Mouse (Mus musculus) kidney, postnatal 14 days (tissue): Measurements from ENCODE around the gene Tspear.
"Not testable (repeated sequence)": the region's sequence is repeated elsewhere in the genome, so short reads cannot be mapped to it uniquely, and the experiment has no call there.

Source experiments
- DNase-seq: peaks from one replicate; pipeline ENCODE4 v3.0.0; 2022; ENCODE audit warnings: mixed read lengths

Gene Tspear

DNA sequence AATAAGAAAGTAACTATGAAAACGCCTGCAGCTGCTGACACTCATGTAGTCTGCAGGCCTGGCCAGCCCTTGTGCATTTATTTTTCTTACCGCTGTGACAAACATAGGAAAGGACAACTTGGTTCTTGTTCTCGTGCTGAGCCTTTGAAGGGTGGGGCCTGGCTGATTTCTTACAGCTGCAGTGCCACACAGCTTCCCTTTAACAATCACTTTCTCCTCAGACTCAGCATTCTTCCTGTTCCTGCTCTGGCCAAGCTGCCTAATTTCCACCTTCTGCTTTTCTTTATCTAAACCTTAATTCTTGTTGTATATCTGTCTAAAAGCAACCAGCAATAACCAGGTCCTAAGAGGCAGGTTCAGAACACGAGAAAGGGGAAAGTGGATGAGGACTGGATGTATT, 27.4 kb downstream of the Tspear start:
- DNase-seq, result no peak

DNA sequence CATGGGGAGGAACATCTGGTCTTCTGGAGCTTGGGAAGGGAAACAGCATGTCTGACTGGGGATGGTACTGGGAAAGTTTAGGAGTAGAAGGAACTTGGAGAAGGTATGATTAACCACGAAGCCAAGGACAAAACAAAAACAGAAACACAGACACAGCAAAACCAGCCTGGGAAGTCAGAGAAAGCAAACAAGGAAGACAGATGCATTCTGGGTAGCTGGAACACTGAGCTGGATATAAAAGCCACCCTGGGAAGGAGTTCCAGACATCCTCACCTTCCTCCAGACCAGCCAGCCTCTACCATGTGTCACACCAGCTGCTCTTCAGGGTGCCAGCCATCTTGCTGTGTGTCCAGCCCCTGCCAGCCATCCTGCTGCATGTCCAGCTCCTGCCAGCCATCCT, 29.1 kb downstream of the Tspear start, which contains the start of gene Gm10142:
Gm10142 (plus strand) TSS at position 301 of the 400 bp plus-strand sequence.
- DNase-seq, result no peak

DNA sequence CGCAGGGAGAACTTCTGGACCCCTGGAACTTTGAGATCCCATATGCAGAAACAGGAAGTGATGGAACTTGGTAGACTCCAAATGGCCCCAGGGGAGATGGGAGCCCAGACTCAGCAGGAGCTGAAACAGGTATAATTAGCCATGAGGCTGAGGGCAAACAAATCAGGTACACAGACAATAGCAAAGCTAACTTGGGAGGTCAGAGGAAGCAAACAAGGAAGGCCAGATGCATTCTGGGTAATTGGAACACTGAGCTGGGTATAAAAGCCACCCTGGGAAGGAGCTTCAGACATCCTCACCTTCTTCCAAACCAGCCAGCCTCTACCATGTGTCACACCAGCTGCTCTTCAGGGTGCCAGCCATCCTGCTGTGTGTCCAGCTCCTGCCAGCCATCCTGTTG, 33.9 kb downstream of the Tspear start, which contains the start of gene Krtap12-1:
Krtap12-1 (plus strand) TSS at position 301 of the 400 bp plus-strand sequence.
- DNase-seq, result not testable (repeated sequence)

DNA sequence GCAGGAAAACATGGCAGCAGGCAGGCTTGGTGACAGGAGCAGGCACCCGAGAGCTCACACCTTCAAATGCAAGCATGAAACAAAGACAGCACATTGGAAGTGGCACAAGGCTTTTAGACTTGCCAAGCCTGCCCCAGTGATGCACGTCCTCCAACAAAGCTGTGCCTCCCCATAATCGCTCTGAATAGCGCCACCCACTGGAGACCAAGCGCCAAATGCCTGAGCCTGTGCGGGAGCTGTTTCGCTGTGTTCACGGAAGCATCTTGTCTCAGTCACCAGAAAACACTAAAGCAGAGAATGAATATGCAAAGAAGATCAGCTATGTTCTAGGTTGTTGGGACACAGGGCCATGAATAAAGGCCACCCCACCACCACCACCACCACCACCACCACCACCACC, 38.5 kb downstream of the Tspear start:
- no peak for DNase-seq

DNA sequence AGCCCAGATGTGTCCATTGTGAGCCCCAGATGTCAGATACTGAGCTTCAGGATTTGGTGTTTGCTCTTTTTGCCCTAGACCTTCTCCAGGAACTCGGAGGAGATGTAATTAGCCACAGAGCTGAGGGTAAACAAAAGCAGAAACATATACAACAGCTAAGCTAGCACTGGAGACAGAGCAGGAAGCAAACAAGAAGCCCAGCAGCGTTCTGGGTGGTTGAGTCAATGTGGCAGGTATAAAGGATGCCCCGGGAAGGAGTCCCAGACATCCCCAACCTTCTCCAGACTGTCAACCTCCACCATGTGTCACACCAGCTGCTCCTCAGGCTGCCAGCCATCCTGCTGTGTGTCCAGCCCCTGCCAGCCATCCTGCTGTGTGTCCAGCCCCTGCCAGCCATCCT, 39.8 kb downstream of the Tspear start, which contains the start of gene Gm10100:
Gm10100 (plus strand) TSS at position 301 of the 400 bp plus-strand sequence.
- DNase-seq, result no peak

DNA sequence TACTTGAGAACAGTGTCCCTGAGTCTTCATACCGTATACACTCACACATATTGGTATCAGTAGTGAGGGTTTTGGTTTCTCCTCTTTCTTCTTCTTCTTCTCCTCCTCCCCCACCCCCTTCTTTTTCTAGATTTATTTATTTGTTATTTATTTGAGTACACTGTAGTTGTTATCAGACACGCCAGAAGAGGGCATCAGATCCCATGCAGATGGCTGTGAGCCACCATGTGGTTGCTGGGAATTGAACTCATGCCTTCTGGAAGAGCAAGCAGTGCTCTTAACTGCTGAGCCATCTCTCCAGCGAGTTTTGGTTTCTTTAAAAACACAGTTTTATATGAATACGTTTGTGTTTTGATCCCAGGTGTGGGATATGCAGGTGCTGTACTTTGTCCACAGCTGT, 41.9 kb downstream of the Tspear start:
- no peak for DNase-seq

DNA sequence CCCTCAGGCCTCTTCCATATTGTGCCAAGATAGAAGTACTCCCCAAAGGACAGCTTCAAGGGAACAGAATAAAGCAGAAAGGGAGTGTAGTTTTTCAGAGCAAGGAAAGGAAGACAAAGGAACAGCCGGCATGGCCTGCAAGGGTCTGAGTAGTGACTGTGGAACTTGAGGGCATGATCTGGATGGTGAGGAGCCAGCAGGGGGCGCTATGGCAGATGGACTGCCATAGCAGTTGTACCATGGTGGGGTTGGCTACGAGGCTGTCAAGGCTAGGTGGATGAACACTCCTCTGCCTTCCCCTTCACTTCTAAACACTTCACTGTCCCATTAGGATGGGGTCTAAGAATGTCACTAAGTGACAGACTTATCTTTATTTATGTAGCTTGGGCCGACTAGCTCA, 42.9 kb downstream of the Tspear start:
- no peak for DNase-seq

DNA sequence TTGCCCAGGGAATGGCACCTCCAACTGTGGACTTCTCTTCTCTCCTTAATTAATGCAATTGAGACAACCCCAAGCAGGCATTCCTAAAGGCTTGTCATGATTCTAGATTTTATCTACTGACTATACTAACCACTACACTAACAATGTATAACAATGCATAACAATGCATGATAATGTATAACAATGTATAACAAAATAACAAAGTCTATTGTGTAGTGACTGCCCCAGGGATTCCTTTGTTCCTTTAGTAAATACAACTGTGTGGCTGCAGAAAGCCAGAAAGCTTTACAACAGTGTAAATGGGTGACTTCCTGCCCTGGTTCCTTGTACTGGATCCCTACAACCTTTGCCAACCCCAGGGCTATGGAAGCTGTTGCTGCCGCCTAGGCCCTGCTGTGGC, 49.6 kb downstream of the Tspear start:
- no peak for DNase-seq

DNA sequence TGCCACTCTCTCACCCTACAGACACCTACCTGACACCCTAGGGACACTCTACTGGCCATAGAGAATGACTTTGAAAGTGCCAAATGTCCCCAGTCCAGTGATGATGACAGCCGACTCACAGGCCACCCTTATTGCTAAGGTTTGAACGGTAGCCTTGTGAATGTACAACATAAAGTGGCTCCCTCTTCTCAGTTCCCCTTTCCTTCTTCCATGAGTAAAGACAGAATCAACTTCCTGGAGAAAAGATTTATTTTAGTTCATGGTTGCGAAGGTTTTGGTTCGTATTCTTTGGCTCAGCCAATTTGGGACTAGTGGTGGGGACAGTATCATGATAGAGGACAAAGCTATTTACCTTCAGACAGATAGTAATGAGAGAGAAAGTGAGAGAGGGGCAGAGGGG, 52.6 kb downstream of the Tspear start:
- DNase-seq, result no peak

DNA sequence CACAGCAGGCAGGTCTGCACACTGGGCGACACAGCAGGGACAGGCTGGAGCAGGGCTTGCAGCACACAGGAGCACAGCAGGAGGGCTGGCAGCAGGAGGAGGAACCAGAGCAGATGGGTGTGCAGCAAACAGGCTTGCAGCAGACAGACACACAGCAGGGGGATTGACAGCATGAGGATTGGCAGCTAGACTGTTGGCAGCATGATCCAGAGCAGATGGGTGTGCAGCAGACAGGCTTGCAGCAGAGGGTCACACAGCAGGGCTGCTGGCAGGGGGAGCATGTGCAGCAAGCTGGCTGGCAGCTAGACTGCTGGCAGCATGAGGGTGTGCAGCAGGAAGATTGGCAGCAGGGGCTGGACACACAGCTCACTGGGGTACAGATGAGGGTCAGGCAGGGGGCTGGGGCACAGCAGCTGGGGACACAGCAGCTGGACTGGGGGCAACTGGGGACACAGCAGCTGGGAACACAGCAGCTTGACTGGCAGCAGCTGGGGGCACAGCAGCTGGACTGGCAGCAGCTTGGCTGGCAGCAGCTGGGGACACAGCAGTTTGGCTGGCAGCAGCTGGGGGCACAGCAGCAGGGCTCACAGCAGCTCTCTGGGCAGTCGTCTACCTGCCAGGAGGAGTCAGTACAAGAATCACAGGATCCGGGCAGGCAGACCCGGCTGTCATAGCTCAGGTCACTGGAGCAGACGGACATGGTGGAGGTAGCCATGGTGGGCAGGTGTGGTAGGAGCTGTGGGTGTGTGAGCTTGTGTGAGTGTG, 55.7 kb downstream of the Tspear start, which contains the start of gene Gm18596:
Gm18596 (minus strand) TSS at position 715 of the 765 bp plus-strand sequence.
- DNase-seq, result not testable (repeated sequence)

DNA sequence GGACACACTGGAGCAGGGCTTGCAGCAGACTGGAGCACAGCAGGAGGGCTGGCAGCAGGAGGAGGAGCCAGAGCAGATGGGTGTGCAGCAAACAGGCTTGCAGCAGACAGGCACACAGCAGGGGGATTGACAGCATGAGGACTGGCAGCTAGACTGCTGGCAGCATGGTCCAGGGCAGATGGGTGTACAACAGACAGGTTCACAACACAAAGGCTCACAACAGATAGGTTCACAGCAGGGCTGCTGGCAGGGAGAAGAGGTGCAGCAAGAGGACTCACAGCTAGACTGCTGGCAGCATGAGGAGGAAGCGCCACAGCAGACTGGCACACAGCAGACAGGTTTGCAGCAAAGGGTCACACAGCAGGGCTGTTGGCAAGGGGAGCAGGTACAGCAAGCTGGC, 64.3 kb downstream of the Tspear start:
- not testable (repeated sequence) for DNase-seq

DNA sequence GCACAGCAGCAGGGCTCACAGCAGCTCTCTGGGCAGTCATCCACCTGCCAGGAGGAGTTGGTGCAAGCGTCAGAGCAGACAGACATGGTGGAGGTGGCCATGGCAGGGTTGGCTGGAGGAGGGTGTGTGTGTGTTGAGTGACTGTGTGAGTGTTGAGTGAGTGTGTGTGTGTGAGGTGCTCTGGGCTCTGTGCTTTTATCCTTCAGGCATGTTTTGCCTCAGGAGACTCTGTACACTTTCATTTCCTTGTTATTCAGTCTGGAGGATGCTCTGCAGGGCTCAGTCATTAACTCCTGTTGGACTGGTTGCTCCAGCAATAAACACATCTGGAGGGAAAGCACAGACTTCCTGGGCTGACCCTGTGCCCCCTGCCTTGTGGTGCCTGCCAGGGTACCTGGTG, 64.9 kb downstream of the Tspear start, which contains the start of gene Gm9736:
Gm9736 (minus strand) TSS at position 101 of the 400 bp plus-strand sequence.
- DNase-seq, result not testable (repeated sequence)

DNA sequence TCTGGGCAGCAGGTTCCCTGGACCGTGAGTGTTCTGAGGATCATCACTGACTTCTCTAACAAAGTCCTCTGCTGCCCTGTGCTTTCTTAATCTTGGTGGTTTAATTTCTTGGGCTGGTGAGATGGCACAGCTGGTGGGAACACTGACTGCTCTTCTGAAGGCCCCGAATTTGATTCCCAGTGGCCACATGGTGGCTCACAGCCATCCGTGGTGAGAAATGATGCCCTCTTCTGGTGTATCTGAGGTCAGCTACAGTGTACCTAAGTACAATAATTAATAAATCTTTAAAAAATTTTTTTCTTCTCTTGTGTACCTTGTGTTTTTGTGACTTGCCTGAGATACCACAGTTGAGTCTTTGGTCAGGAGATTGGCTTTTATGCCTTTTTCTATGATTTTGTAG, 65.9 kb downstream of the Tspear start:
- DNase-seq, result not testable (repeated sequence)

DNA sequence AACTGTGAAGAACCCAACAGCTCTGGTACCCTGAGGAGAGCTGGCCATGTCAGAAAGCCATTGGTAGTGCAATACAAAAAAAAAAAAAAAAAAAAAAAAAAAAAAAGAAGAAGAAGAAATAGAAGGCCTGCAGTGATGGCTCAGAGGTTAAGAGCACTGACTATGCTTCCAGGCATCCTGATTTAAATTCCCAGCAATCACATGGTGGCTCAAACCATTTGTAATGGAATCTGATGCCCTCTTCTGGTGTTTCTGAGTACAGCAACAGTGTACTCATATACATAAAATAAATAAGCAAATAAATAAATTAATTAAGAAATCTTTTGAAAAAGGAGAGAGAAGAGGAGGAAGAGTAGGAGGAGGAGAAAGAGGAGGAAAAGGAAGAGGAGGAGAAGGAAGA, 67.1 kb downstream of the Tspear start:
- DNase-seq, result no peak

DNA sequence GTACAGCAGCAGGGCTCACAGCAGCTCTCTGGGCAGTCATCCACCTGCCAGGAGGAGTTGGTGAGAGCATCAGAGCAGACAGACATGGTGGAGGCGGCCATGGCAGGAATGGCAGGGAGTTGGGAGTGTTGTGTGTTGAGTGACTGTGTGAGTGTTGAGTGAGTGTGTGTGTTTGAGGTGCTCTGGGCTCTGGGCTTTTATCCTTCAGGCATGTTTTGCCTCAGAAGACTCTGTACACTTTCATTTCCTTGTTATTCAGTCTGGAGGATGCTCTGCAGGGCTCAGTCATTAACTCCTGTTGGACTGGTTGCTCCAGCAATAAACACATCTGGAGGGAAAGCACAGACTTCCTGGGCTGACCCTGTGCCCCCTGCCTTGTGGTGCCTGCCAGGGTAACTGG, 73.2 kb downstream of the Tspear start, which contains the start of gene Gm3233:
Gm3233 (minus strand) TSS at position 101 of the 400 bp plus-strand sequence.
- not testable (repeated sequence) for DNase-seq

DNA sequence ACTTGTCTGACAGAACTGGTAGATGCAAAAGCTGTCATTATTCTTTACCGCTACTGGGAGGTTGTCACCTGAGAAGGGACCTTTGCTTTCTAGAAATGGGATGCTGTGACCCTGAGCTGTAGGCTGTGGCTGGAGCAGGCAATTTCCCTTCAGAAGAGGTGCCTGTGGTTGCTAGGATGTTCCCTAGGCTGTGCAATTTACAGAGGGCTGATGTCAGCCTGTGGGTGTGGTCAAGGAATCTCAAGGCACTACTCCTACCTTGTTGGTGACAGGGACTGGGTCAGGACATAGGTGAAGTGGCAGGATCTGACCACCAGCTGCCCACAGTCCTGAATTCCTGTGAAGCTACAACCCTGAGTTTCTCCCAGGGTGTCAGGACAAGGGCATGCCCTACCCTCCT, 83.4 kb downstream of the Tspear start:
- no peak for DNase-seq

DNA sequence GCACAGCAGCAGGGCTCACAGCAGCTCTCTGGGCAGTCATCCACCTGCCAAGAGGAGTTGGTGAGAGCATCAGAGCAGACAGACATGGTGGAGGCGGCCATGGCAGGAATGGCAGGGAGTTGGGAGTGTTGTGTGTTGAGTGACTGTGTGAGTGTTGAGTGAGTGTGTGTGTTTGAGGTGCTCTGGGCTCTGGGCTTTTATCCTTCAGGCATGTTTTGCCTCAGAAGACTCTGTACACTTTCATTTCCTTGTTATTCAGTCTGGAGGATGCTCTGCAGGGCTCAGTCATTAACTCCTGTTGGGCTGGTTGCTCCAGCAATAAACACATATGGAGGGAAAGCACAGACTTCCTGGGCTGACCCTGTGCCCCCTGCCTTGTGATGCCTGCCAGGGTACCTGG, 84.9 kb downstream of the Tspear start, which contains the start of gene Gm3238:
Gm3238 (minus strand) TSS at position 101 of the 400 bp plus-strand sequence.
- not testable (repeated sequence) for DNase-seq

DNA sequence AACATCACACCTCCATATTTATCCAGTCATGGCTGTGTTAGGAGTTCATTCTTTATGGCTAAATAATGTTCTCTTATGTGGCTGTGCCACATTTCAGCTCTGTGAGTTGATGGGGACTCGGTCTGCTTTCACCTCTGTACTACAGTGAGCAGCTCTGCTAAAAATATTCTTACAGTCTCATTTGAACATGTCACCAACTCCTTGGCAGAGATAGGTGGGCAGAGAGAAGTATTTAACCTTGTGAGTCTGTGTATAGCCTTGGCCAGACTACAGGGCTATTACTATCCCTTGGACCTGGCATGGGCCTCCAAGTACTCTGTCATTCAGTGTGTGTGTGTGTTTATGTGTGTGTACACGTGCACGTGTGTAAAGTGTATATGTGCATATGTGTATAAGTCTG, 85.8 kb downstream of the Tspear start:
- not testable (repeated sequence) for DNase-seq

DNA sequence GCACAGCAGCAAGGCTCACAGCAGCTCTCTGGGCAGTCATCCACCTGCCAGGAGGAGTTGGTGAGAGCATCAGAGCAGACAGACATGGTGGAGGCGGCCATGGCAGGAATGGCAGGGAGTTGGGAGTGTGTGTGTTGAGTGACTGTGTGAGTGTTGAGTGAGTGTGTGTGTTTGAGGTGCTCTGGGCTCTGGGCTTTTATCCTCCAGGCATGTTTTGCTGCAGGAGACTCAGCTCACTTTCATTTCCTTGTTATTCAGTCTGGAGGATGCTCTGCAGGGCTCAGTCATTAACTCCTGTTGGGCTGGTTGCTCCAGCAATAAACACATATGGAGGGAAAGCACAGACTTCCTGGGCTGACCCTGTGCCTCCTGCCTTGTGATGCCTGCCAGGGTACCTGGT, 90.5 kb downstream of the Tspear start, which contains the start of gene Gm7138:
Gm7138 (minus strand) TSS at position 101 of the 400 bp plus-strand sequence.
- DNase-seq, result not testable (repeated sequence)

DNA sequence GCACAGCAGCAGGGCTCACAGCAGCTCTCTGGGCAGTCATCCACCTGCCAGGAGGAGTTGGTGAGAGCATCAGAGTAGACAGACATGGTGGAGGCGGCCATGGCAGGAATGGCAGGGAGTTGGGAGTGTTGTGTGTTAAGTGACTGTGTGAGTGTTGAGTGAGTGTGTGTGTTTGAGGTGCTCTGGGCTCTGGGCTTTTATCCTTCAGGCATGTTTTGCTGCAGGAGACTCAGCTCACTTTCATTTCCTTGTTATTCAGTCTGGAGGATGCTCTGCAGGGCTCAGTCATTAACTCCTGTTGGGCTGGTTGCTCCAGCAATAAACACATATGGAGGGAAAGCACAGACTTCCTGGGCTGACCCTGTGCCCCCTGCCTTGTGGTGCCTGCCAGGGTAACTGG, 96.1 kb downstream of the Tspear start, which contains the start of gene Gm3250:
Gm3250 (minus strand) TSS at position 101 of the 400 bp plus-strand sequence.
- DNase-seq, result not testable (repeated sequence)

DNA sequence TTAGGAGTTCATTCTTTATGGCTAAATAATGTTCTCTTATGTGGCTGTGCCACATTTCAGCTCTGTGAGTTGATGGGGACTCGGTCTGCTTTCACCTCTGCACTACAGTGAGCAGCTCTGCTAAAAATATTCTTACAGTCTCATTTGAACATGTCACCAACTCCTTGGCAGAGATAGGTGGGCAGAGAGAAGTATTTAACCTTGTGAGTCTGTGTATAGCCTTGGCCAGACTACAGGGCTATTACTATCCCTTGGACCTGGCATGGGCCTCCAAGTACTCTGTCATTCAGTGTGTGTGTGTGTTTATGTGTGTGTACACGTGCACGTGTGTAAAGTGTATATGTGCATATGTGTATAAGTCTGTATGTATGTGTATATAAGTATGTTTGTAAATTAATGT, 97.0 kb downstream of the Tspear start:
- DNase-seq, result not testable (repeated sequence)

DNA sequence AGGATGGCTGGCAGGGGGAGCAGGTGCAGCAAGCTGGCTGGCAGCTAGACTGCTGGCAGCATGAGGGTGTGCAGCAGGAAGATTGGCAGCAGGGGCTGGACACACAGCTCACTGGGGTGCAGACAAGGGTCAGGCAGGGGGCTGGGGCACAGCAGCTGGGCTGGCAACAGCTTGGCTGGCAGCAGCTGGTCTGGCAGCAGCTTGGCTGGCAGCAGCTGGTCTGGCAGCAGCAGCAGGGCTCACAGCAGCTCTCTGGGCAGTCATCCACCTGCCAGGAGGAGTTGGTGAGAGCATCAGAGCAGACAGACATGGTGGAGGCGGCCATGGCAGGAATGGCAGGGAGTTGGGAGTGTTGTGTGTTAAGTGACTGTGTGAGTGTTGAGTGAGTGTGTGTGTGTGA, 101.5 kb downstream of the Tspear start, which contains the start of gene Gm7137:
Gm7137 (minus strand) TSS at position 325 of the 400 bp plus-strand sequence.
- not testable (repeated sequence) for DNase-seq

DNA sequence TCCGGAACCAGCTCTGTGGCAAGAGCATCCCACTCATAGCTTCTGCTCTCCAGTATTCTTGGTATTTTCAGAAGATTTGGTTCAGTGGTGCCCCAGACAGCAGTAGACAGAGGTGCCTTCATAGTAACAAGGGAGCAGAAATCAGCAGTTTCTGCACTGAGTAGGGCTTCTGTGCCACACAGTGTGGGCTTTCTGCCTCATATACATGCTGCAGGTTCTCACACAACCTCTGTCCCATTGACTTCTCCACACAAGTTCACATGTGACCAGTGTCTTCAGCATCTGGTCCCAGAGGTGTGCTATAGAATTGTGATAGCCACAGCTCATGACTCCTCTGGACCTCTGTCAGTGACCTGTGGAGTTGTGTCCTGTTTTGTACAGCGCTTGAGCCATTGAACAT, 102.3 kb downstream of the Tspear start:
- DNase-seq, result no peak

DNA sequence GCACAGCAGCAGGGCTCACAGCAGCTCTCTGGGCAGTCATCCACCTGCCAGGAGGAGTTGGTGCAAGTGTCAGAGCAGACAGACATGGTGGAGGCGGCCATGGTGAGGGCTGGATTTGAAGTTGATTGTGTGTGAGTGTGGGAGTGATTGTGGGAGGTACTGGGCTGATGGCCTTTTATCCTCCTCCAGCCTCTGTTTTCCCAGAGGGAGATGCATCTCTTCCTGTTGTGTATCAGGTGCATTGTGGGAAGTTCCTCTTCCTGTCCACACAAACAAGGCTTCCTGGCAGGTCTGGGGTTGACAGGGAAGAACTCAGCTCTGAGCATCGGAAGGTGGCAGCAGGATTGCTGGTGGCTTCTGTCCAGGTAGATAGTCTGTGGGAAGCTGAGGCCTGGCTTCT, 108.6 kb downstream of the Tspear start, which contains the start of gene Gm9639:
Gm9639 (minus strand) TSS at position 101 of the 400 bp plus-strand sequence.
- no peak for DNase-seq
